Mouse (Mus musculus) right cerebral cortex, adult 18-20 months (tissue): ENCODE measurements around the gene Cltrn.
A peak's percentile ranks its signal among the peaks of the same experiment; 100 is the strongest.

Experiments used
- DNase-seq: peaks from one replicate; pipeline ENCODE4 v3.0.0; 2022; ENCODE audit warnings: mixed read lengths

Gene Cltrn

GRCm38 (mm10) chrX:164088582-164088981, at the start of gene Cltrn:
TSS of gene Cltrn (plus strand) at chrX:164088830.
- no peak for DNase-seq

- DNase-seq = no peak
Observed at GRCm38 (mm10) chrX:164038882-164039281, 49.7 kb upstream of the Cltrn start.

- peak; percentile 71 for DNase-seq
Observed at GRCm38 (mm10) chrX:164042069-164042468, 46.6 kb upstream of the Cltrn start.

GRCm38 (mm10) chrX:164046736-164047135, 41.9 kb upstream of the Cltrn start:
- no peak for DNase-seq

GRCm38 (mm10) chrX:164055726-164056125, 32.9 kb upstream of the Cltrn start:
- no peak for DNase-seq

GRCm38 (mm10) chrX:164058523-164058922, 30.1 kb upstream of the Cltrn start:
- no peak for DNase-seq

GRCm38 (mm10) chrX:164059070-164059469, 29.6 kb upstream of the Cltrn start:
- no peak for DNase-seq

- peak; percentile 52 for DNase-seq
Observed at GRCm38 (mm10) chrX:164066185-164066584, 22.4 kb upstream of the Cltrn start.

GRCm38 (mm10) chrX:164068968-164069367, 19.7 kb upstream of the Cltrn start:
- DNase-seq = no peak

- peak; percentile 94 for DNase-seq
Observed at GRCm38 (mm10) chrX:164076040-164076775, 12.4 kb upstream of the Cltrn start, which contains the start of gene Siah1b. TSS of gene Siah1b (minus strand) at chrX:164076493.

- no peak for DNase-seq
Observed at GRCm38 (mm10) chrX:164082030-164082429, 6.6 kb upstream of the Cltrn start.

- DNase-seq = no peak
Observed at GRCm38 (mm10) chrX:164089916-164090315, 1.3 kb downstream of the Cltrn start.

GRCm38 (mm10) chrX:164092300-164093169, 3.9 kb downstream of the Cltrn start:
- no peak for DNase-seq

- no peak for DNase-seq
Observed at GRCm38 (mm10) chrX:164093435-164093834, 4.8 kb downstream of the Cltrn start.

- no peak for DNase-seq
Observed at GRCm38 (mm10) chrX:164095838-164096237, 7.2 kb downstream of the Cltrn start.

GRCm38 (mm10) chrX:164101483-164101882, 12.9 kb downstream of the Cltrn start:
- no peak for DNase-seq

GRCm38 (mm10) chrX:164102198-164102597, 13.6 kb downstream of the Cltrn start:
- DNase-seq = no peak

GRCm38 (mm10) chrX:164102656-164103055, 14.0 kb downstream of the Cltrn start:
- DNase-seq = no peak

- DNase-seq = no peak
Observed at GRCm38 (mm10) chrX:164111146-164111545, 22.5 kb downstream of the Cltrn start.

- DNase-seq = no peak
Observed at GRCm38 (mm10) chrX:164113744-164114143, 25.1 kb downstream of the Cltrn start.

- no peak for DNase-seq
Observed at GRCm38 (mm10) chrX:164123942-164124341, 35.3 kb downstream of the Cltrn start.

- no peak for DNase-seq
Observed at GRCm38 (mm10) chrX:164133531-164133930, 44.9 kb downstream of the Cltrn start.

GRCm38 (mm10) chrX:164135304-164135818, 46.7 kb downstream of the Cltrn start:
- DNase-seq = no peak

- DNase-seq = no peak
Observed at GRCm38 (mm10) chrX:164139032-164139431, 50.4 kb downstream of the Cltrn start, which contains the start of gene Ace2. TSS of gene Ace2 (plus strand) at chrX:164139332.
